Mouse (Mus musculus) spleen, postnatal 4 days (tissue): ENCODE results near the gene Gm4969.
A peak's percentile ranks its signal among the peaks of the same experiment; 100 is the strongest.
"Not testable (repeated sequence)": the region's sequence is repeated elsewhere in the genome, so short reads cannot be mapped to it uniquely, and the experiment has no call there.

Experiments used
- DNase-seq, 2 experiments: peaks; one replicate each; pipeline ENCODE4 v3.0.0; 2022; ENCODE audit warnings: low spot score in 2 of 2

Gm4969 gene

GRCm38 (mm10) chr7:19071024-19071423 lies 47.1 kb downstream of the Gm4969 start:
- not testable (repeated sequence) for DNase-seq

GRCm38 (mm10) chr7:19069500-19069899 lies 48.7 kb downstream of the Gm4969 start:
- peak in 1 of 2 experiments; percentile 78 for DNase-seq

GRCm38 (mm10) chr7:19068707-19069106 lies 49.5 kb downstream of the Gm4969 start:
- peak; percentile 72 to 89 for DNase-seq

GRCm38 (mm10) chr7:19067935-19068334 lies 50.2 kb downstream of the Gm4969 start:
- peak in 1 of 2 experiments; percentile 59 for DNase-seq

GRCm38 (mm10) chr7:19067063-19067462 lies 51.1 kb downstream of the Gm4969 start:
- peak in 1 of 2 experiments; percentile 62 for DNase-seq

GRCm38 (mm10) chr7:19065896-19066295 lies 52.3 kb downstream of the Gm4969 start:
- peak in 1 of 2 experiments; percentile 60 for DNase-seq

GRCm38 (mm10) chr7:19057405-19057804 lies 60.8 kb downstream of the Gm4969 start:
- no peak for DNase-seq

- peak in 1 of 2 experiments; percentile 58 for DNase-seq
Measured at GRCm38 (mm10) chr7:19055108-19055507, 63.1 kb downstream of the Gm4969 start.

GRCm38 (mm10) chr7:19054777-19055076 lies 63.4 kb downstream of the Gm4969 start:
- peak in 1 of 2 experiments; percentile 62 for DNase-seq

- no peak for DNase-seq
Measured at GRCm38 (mm10) chr7:19054047-19054776, 64.0 kb downstream of the Gm4969 start, which contains the start of gene Rsph6a. TSS of gene Rsph6a (plus strand) at chr7:19054690.

- peak in 1 of 2 experiments; percentile 56 for DNase-seq
Measured at GRCm38 (mm10) chr7:19053136-19053532, 65.0 kb downstream of the Gm4969 start.

GRCm38 (mm10) chr7:19052345-19053135 lies 65.6 kb downstream of the Gm4969 start:
- DNase-seq: no peak

- DNase-seq: no peak
Measured at GRCm38 (mm10) chr7:19051161-19051560, 67.0 kb downstream of the Gm4969 start.

GRCm38 (mm10) chr7:19050172-19050571 lies 68.0 kb downstream of the Gm4969 start:
- DNase-seq: no peak

GRCm38 (mm10) chr7:19049252-19049651 lies 68.9 kb downstream of the Gm4969 start:
- DNase-seq: no peak
